Mouse (Mus musculus) liver, adult 2 months (tissue): ENCODE measurements around the gene Myh9. TPM values are rescaled to one million over a fixed set of nuclear protein-coding genes. Genes with fewer than 3 reads are reported as not detected.
"Not testable (repeated sequence)": the region's sequence is repeated elsewhere in the genome, so short reads cannot be mapped to it uniquely, and the experiment has no call there.

Experiments
- DNase-seq: peaks from one replicate; pipeline ENCODE4 v3.0.0-alpha.2; 2011; ENCODE audit warnings: low read depth, low spot score; ENCODE audit errors: extremely low read depth
- H3K27ac ChIP-seq: fragments of 200-500 bp; replicated peaks from 2 replicates; pipeline ENCODE4 v1.5.1; 2012; ENCODE audit warnings: low read depth, mild to moderate bottlenecking, control low read depth, inconsistent platforms, low read length; ENCODE audit not compliant: insufficient read depth
- H3K27me3 ChIP-seq: fragments of 200-500 bp; 2 replicates; pipeline ENCODE4 v1.6.1; 2012; ENCODE audit warnings: mild to moderate bottlenecking, moderate library complexity, low read length, inconsistent platforms; ENCODE audit not compliant: control insufficient read depth, insufficient read depth
- H3K36me3 ChIP-seq: fragments of 200-500 bp; 2 replicates; pipeline ENCODE4 v1.6.1; 2012; ENCODE audit warnings: low read length, inconsistent platforms; ENCODE audit not compliant: control insufficient read depth, insufficient read depth
- H3K4me1 ChIP-seq: fragments of 200-500 bp; 2 replicates; pipeline ENCODE4 v1.6.1; 2011; ENCODE audit warnings: low read length; ENCODE audit not compliant: control insufficient read depth, insufficient read depth
- H3K4me3 ChIP-seq: fragments of 200-500 bp; 2 replicates; pipeline ENCODE4 v1.5.1; 2011; ENCODE audit warnings: low read depth, mild to moderate bottlenecking, control low read depth, low read length, moderate library complexity; ENCODE audit not compliant: insufficient read depth
- H3K79me2 ChIP-seq: fragments of 200-500 bp; 2 replicates; pipeline ENCODE4 v1.6.1; 2012; ENCODE audit warnings: inconsistent platforms, mild to moderate bottlenecking, low read length, moderate library complexity; ENCODE audit not compliant: control insufficient read depth, insufficient read depth
- H3K9ac ChIP-seq: fragments of 200-500 bp; 2 replicates; pipeline ENCODE4 v1.6.1; 2012; ENCODE audit warnings: low read depth, mild to moderate bottlenecking, control low read depth, inconsistent platforms, low read length
- CTCF ChIP-seq: fragments of 200-500 bp; IDR thresholded peaks from 2 replicates; pipeline ENCODE4 v1.5.1; 2011; ENCODE audit warnings: low read depth, low read length, control low read depth
- POLR2A ChIP-seq: fragments of 200-500 bp; IDR thresholded peaks from 2 replicates; pipeline ENCODE4 v1.6.1; 2011; ENCODE audit warnings: low read length, control low read depth; ENCODE audit not compliant: insufficient read depth; ENCODE audit errors: extremely low read depth
- WGBS: fragments of 180-500 bp; shearing (Covaris S2); methylation state at CpG from one replicate; pipeline ENCODE4 v1.1.7; 2018; 5-methylcytosine and 5-hydroxymethylcytosine counted together
- polyA plus RNA-seq: library from polyadenylated mRNA; depleted of rRNA; stranded (reverse); fragments of >200 nt; gene quantifications from 2 replicates; pipeline ENCODE4 v1.2.3, GENCODE M21; 2012
- total RNA-seq: library from RNA; depleted of rRNA; stranded (reverse); fragments of >200 nt; gene quantifications from 2 replicates; pipeline ENCODE4 v1.2.3, GENCODE M21; 2014

Myh9 gene
- total and polyA plus RNA-seq, 2 experiments: 24.1 to 54.4 TPM

- TF ChIP-seq CTCF: no peak
- WGBS: 95% methylated on average over 16 of the region's 16 CpGs
- no peak for DNase-seq
- no peaks in the 10 kb centered on the region for H3K79me2 ChIP-seq
- no peak overlapping the region for H3K4me3 ChIP-seq
- no peak overlapping the region for H3K27ac ChIP-seq
- peaks cover 2% of the 10 kb centered on the region; the same call in 1 of the 2 replicates for H3K4me1 ChIP-seq
- no peaks in the 10 kb centered on the region for H3K36me3 ChIP-seq
- no peaks in the 10 kb centered on the region for H3K27me3 ChIP-seq
- no peak overlapping the region for H3K9ac ChIP-seq
Measured at GRCm38 (mm10) chr15:77848415-77849038, 6.6 kb upstream of the Myh9 start.

- no peak for TF ChIP-seq CTCF
- TF ChIP-seq POLR2A: no peak
- DNase-seq: no peak
- H3K27me3 ChIP-seq: no peaks in the 10 kb centered on the region
- H3K79me2 ChIP-seq: no peaks in the 10 kb centered on the region
- WGBS: 83% methylated on average over 3 of the region's 3 CpGs
- no peak overlapping the region for H3K9ac ChIP-seq
- H3K4me1 ChIP-seq: peaks cover 2% of the 10 kb centered on the region; the same call in 1 of the 2 replicates
- H3K36me3 ChIP-seq: no peaks in the 10 kb centered on the region
- no peak overlapping the region for H3K4me3 ChIP-seq
- no peak overlapping the region for H3K27ac ChIP-seq
Measured at GRCm38 (mm10) chr15:77847826-77848225, 5.9 kb upstream of the Myh9 start.

- no peaks in the 10 kb centered on the region for H3K27me3 ChIP-seq
- WGBS: 85% methylated on average over 3 of the region's 3 CpGs
- no peaks in the 10 kb centered on the region for H3K79me2 ChIP-seq
- H3K4me3 ChIP-seq: no peak overlapping the region
- H3K4me1 ChIP-seq: peaks cover 2% of the 10 kb centered on the region; the same call in 1 of the 2 replicates
- no peak overlapping the region for H3K27ac ChIP-seq
- H3K36me3 ChIP-seq: no peaks in the 10 kb centered on the region
- no peak for TF ChIP-seq POLR2A
- TF ChIP-seq CTCF: no peak
- DNase-seq: no peak
- H3K9ac ChIP-seq: no peak overlapping the region
Measured at GRCm38 (mm10) chr15:77847108-77847507, 5.1 kb upstream of the Myh9 start.

DNA sequence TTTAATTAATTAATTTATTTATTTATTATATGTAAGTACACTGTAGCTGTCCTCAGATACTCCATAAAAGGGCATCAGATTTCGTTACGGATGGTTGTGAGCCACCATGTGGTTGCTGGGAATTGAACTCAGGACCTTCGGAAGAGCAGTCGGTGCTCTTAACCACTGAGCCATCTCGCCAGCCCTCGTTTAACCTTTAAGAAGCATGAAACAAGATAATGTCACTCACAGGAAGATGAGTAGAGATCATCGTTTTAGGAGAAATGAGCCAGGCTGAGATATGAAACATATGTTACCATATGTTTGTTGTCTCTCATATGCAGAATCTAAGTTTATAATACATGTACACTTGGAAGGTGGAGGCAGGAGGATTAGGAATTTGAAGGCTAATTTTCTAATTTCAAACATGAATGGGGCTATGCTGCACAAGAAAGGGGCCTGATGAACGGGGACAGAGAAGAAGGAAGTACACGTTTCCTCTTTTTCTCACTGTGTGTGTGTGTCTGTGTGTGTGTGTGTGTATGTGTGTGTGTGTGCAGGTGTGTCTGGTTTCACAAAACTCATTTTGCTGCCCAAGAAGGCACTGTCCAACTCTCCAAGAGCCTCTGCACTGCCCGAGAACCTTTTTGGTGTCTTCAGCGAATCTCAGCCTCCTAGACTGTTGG, 4.1 kb upstream of the Myh9 start:
- not testable (repeated sequence) for H3K27me3 ChIP-seq, DNase-seq, H3K27ac ChIP-seq, H3K4me1 ChIP-seq, H3K79me2 ChIP-seq, H3K9ac ChIP-seq, H3K36me3 ChIP-seq, H3K4me3 ChIP-seq
- WGBS: 81% methylated on average over 11 of the region's 11 CpGs

GRCm38 (mm10) chr15:77844955-77845635, 3.1 kb upstream of the Myh9 start:
- no peaks in the 10 kb centered on the region for H3K27me3 ChIP-seq
- H3K4me3 ChIP-seq: no peak overlapping the region
- H3K36me3 ChIP-seq: no peaks in the 10 kb centered on the region
- H3K79me2 ChIP-seq: peaks cover 10% of the 10 kb centered on the region
- no peak overlapping the region for H3K27ac ChIP-seq
- peak; percentile 95 for DNase-seq
- no peak overlapping the region for H3K9ac ChIP-seq
- WGBS: 43% methylated on average over 16 of the region's 16 CpGs
- H3K4me1 ChIP-seq: peaks cover 4% of the 10 kb centered on the region
- TF ChIP-seq POLR2A: no peak
- TF ChIP-seq CTCF: no peak

- WGBS: 50% methylated on average over 6 of the region's 6 CpGs
- TF ChIP-seq CTCF (no peak), POLR2A (no peak)
- H3K27ac ChIP-seq: no peak overlapping the region
- H3K4me3 ChIP-seq: no peak overlapping the region
- no peak for DNase-seq
- H3K9ac ChIP-seq: no peak overlapping the region
- no peaks in the 10 kb centered on the region for H3K36me3 ChIP-seq
- no peaks in the 10 kb centered on the region for H3K27me3 ChIP-seq
- peaks cover 19% of the 10 kb centered on the region for H3K79me2 ChIP-seq
- peaks cover 11% of the 10 kb centered on the region for H3K4me1 ChIP-seq
Measured at GRCm38 (mm10) chr15:77844048-77844447, 2.1 kb upstream of the Myh9 start.

GRCm38 (mm10) chr15:77843494-77844041, 1.6 kb upstream of the Myh9 start:
- H3K36me3 ChIP-seq, H3K27me3 ChIP-seq, H3K9ac ChIP-seq, H3K4me3 ChIP-seq: not testable (repeated sequence)
- WGBS: 26% methylated on average over 13 of the region's 13 CpGs
- H3K27ac ChIP-seq: peak overlapping the region; percentile 52
- peaks cover 11% of the 10 kb centered on the region for H3K4me1 ChIP-seq
- peak; percentile 77 for DNase-seq
- peaks cover 22% of the 10 kb centered on the region for H3K79me2 ChIP-seq
